13 mouse cellular contexts compared by ENCODE assay signal in genomic region chr13:54222921-54223769, GRCm38 (mm10). TPM values are rescaled to one million over a fixed set of nuclear protein-coding genes. Genes with fewer than 3 reads are reported as not detected.
A peak's percentile ranks its signal among the peaks of the same experiment; 100 is the strongest.
DNase-seq lines count a peak whose midpoint lies in the region; ATAC-seq and TF ChIP-seq lines count a peak whose summit lies in the region.
"Had no signal": no experiment of that assay in that cellular context is flagged by ENCODE, and none has a peak within 500 bp of the region (broad histone marks: within the 10 kb centered on the region; RNA-seq: fewer than 3 reads in every experiment).

No protein-coding gene starts in this region.

- no peaks in the 10 kb centered on the region for H3K36me3 ChIP-seq in embryonic facial prominence, embryonic 10.5 days (replicated peaks)
- H3K36me3 ChIP-seq: limb, embryonic 13.5 days had no signal

- H3K9me3 ChIP-seq in embryonic facial prominence, embryonic 10.5 days: no peaks in the 10 kb centered on the region
- H3K9me3 ChIP-seq: limb, embryonic 13.5 days had no signal

- H3K4me3 ChIP-seq in gastrocnemius, adult 2 months: no peak overlapping the region
- H3K4me3 ChIP-seq in lung, adult 2 months (replicated peaks; ENCODE audit: extremely low read depth, low read depth, low read length): no peak overlapping the region
- H3K4me3 ChIP-seq in embryonic facial prominence, embryonic 10.5 days: no peak overlapping the region
- H3K4me3 ChIP-seq: limb, embryonic 13.5 days had no signal

- no peak for DNase-seq in gastrocnemius, adult 2 months
- DNase-seq in gastrocnemius, postnatal 10 days: no peak
- peak; percentile 8 for DNase-seq in lung, adult 2 months
- no peak for DNase-seq in lung, postnatal 14 days
- no peak for DNase-seq in embryonic facial prominence, embryonic 10.5 days (ENCODE audit: low spot score)
- no peak for DNase-seq in layer of hippocampus, postnatal 14 days (ENCODE audit: low spot score in 2 of 2)
- DNase-seq: embryo, embryonic 11 days; kidney, adult 2 months; thymus, postnatal 14 days had no signal

- H3K27ac ChIP-seq in gastrocnemius, adult 2 months: peak overlapping the region; percentile 50; the same call in 1 of the 2 replicates
- H3K27ac ChIP-seq in embryonic facial prominence, embryonic 10.5 days (replicated peaks): peak overlapping the region; percentile 7; the same call in 1 of the 2 replicates
- H3K27ac ChIP-seq: limb, embryonic 13.5 days had no signal

- no peak for TF ChIP-seq POLR2A in lung, adult 2 months (IDR thresholded peaks at IDR 0.05; ENCODE audit: borderline replicate concordance, extremely low read depth, low read depth, low read length)

- no peaks in the 10 kb centered on the region; the same call in 1 of the 2 replicates for H3K4me1 ChIP-seq in lung, adult 2 months (ENCODE audit: control insufficient read depth, insufficient read depth, low read length)
- H3K4me1 ChIP-seq in embryonic facial prominence, embryonic 10.5 days: peaks cover 12% of the 10 kb centered on the region
- H3K4me1 ChIP-seq: limb, embryonic 13.5 days had no signal

- no peak for TF ChIP-seq CTCF in gastrocnemius, adult 2 months (IDR thresholded peaks at IDR 0.05)
- TF ChIP-seq CTCF in lung, adult 2 months (IDR thresholded peaks at IDR 0.05; ENCODE audit: insufficient read depth, low read length): no peak

- 51% methylated on average over 13 of the region's 13 CpGs for WGBS in lung, adult 2 months
- 50% methylated on average over 13 of the region's 13 CpGs for WGBS in embryonic facial prominence, embryonic 10.5 days

- intact Hi-C loops in gastrocnemius, adult 2 months (cut with DNase I): no loop called here

- H3K27me3 ChIP-seq in embryonic facial prominence, embryonic 10.5 days (replicated peaks; ENCODE audit: low read depth, poor library complexity, severe bottlenecking): 0 out of 2 replicates have a peak, but pooled peaks cover 7% of the 10 kb centered on the region

- ATAC-seq in monocyte, adult 5-6 weeks (replicated peaks; ENCODE audit: insufficient number of reproducible peaks, low FRiP score, low TSS enrichment, poor library complexity, severe bottlenecking): peak; percentile 67
- no peak for ATAC-seq in erythroblast, adult 5-6 weeks (replicated peaks; ENCODE audit: low FRiP score, poor library complexity, severe bottlenecking)

RNA-seq across cellular contexts. Expression of gene Hrh2, which starts 31.2 kb away (rescaled TPM):
- under 1 TPM; 0.11 to 0.15 TPM for total RNA-seq in gastrocnemius, adult 2 months (2021)
- total RNA-seq in gastrocnemius, postnatal 10 days (2021): under 1 TPM in 1 of 2 experiments, not detected in 1; 0.09 TPM
- 1.0 and 1.4 TPM in 2 replicates for polyA plus RNA-seq in lung, adult 2 months (2012; rRNA removed)
- polyA plus RNA-seq in embryonic facial prominence, embryonic 10.5 days (2016; fragmentation: Nextera tagmentation; extraction: Ambion mirVana): not detected in 2 replicates
- 4.8 to 16.6 TPM (median 5.1 TPM) in 3 replicates for total RNA-seq in monocyte, adult 5-6 weeks (2017)
- total RNA-seq in erythroblast, adult 5-6 weeks (2015; ENCODE audit: low replicate concordance): 5.0 and 7.7 TPM in 2 replicates
- 1.4 and 1.5 TPM in 2 replicates for total RNA-seq in erythroblast, adult 5-6 weeks (2017; ENCODE audit: low replicate concordance)
- 1 to 10 TPM; 4.8 to 5.7 TPM for total RNA-seq in layer of hippocampus, postnatal 14 days (2021)
- polyA plus RNA-seq: C2C12 had no signal
